Mouse (Mus musculus): ENCODE data around the gene Nagpa. TPM values are rescaled to one million over a fixed set of nuclear protein-coding genes. Genes with fewer than 3 reads are reported as not detected.

Gene Nagpa
- total and polyA plus RNA-seq, 3 experiments = 34.0 to 60.5 TPM; not detected in 1

GRCm38 (mm10) chr16:5222140-5222539 is 18.3 kb upstream of the Nagpa start, which contains the start of gene AU021092:
TSS of gene AU021092 (minus strand) at chr16:5222299.
- TF ChIP-seq MYC (IDR thresholded peaks at IDR 0.05; ENCODE audit: low read depth, low read length) (no peak), MAZ (IDR thresholded peaks at IDR 0.05; ENCODE audit: low read depth, low read length) (no peak), CHD1 (IDR thresholded peaks at IDR 0.05; ENCODE audit: low read depth, low read length) (no peak), NRF1 (IDR thresholded peaks at IDR 0.05; ENCODE audit: insufficient read depth, low read depth, low read length, poor library complexity, severe bottlenecking) (no peak), MYB (IDR thresholded peaks at IDR 0.05; ENCODE audit: low read depth, low read length) (no peak), GATA1 (IDR thresholded peaks at IDR 0.05; ENCODE audit: low read depth, low read length) (no peak)
- Histone ChIP-seq H3K9ac (ENCODE audit: control insufficient read depth, low read depth, low read length, poor library complexity, severe bottlenecking) (no peak within 1 kb of the TSS), H3K27ac (ENCODE audit: control insufficient read depth, low read depth, low read length) (no peak within 1 kb of the TSS), H3K4me1 (ENCODE audit: control insufficient read depth in 1 of 2, insufficient read depth in 2 of 2, low read length in 2 of 2) (no peaks in the 10 kb centered on the region), H3K9me3 (replicated peaks; ENCODE audit: insufficient read depth, low read length) (no peaks in the 10 kb centered on the region), H3K4me3 (ENCODE audit: control insufficient read depth in 1 of 2, insufficient read depth in 1 of 2, low read depth in 2 of 2, low read length in 2 of 2) (no peak within 1 kb of the TSS), H3K36me3 (ENCODE audit: control insufficient read depth in 1 of 2, insufficient read depth in 2 of 2, low read length in 2 of 2) (no peaks in the 10 kb centered on the region), H3K79me2 (ENCODE audit: control insufficient read depth, insufficient read depth, low read length, poor library complexity) (no peaks in the 10 kb centered on the region), H3K27me3 (ENCODE audit: control insufficient read depth in 1 of 2, insufficient read depth in 2 of 2, low read length in 2 of 2) (peaks cover 4% of the 10 kb centered on the region in 2 experiments; a peak in 2 of 4 replicates)
- no peak for DNase-seq (ENCODE audit: low read depth, low spot score)

GRCm38 (mm10) chr16:5221403-5221802 is 17.6 kb upstream of the Nagpa start:
- Histone ChIP-seq H3K9ac (ENCODE audit: control insufficient read depth, low read depth, low read length, poor library complexity, severe bottlenecking) (no peak overlapping the region), H3K36me3 (ENCODE audit: control insufficient read depth in 1 of 2, insufficient read depth in 2 of 2, low read length in 2 of 2) (no peaks in the 10 kb centered on the region), H3K79me2 (ENCODE audit: control insufficient read depth, insufficient read depth, low read length, poor library complexity) (no peaks in the 10 kb centered on the region), H3K4me1 (ENCODE audit: control insufficient read depth in 1 of 2, insufficient read depth in 2 of 2, low read length in 2 of 2) (no peaks in the 10 kb centered on the region), H3K27ac (ENCODE audit: control insufficient read depth, low read depth, low read length) (no peak overlapping the region), H3K27me3 (ENCODE audit: control insufficient read depth in 1 of 2, insufficient read depth in 2 of 2, low read length in 2 of 2) (peaks cover 4% of the 10 kb centered on the region in 2 experiments; a peak in 2 of 4 replicates), H3K9me3 (replicated peaks; ENCODE audit: insufficient read depth, low read length) (no peaks in the 10 kb centered on the region), H3K4me3 (ENCODE audit: control insufficient read depth in 1 of 2, insufficient read depth in 1 of 2, low read depth in 2 of 2, low read length in 2 of 2) (no peak overlapping the region)
- TF ChIP-seq CHD2 (IDR thresholded peaks at IDR 0.05; ENCODE audit: low read length) (no peak), UBTF (IDR thresholded peaks at IDR 0.05; ENCODE audit: borderline replicate concordance, insufficient read depth, low read depth, low read length) (no peak), USF1 (IDR thresholded peaks at IDR 0.05; ENCODE audit: low read depth, low read length) (no peak), E2F4 (IDR thresholded peaks at IDR 0.05; ENCODE audit: borderline replicate concordance, low read depth, low read length) (no peak), HCFC1 (IDR thresholded peaks at IDR 0.05; ENCODE audit: low read depth, low read length) (no peak), GABPA (IDR thresholded peaks at IDR 0.05; ENCODE audit: low read depth, low read length) (no peak), RAD21 (IDR thresholded peaks at IDR 0.05; ENCODE audit: low read depth, low read length) (no peak), JUND (IDR thresholded peaks at IDR 0.05; ENCODE audit: low read depth, low read length) (no peak), RCOR1 (IDR thresholded peaks at IDR 0.05; ENCODE audit: low read depth, low read length) (no peak), SIN3A (IDR thresholded peaks at IDR 0.05; ENCODE audit: low read length) (no peak), ZNF384 (IDR thresholded peaks at IDR 0.05; ENCODE audit: low read depth, low read length) (no peak), MAZ (IDR thresholded peaks at IDR 0.05; ENCODE audit: low read depth, low read length) (no peak), CTCF (IDR thresholded peaks at IDR 0.05 in 2 of 3, conservative IDR thresholded peaks at IDR 0.05 in 1 of 3; ENCODE audit: control insufficient read depth in 1 of 3, insufficient read depth in 1 of 3, low read depth in 2 of 3, low read length in 3 of 3, poor library complexity in 1 of 3, severe bottlenecking in 1 of 3) (no peak), MEF2A (IDR thresholded peaks at IDR 0.05; ENCODE audit: extremely low read depth, insufficient replicate concordance, low read depth, low read length, poor library complexity, severe bottlenecking) (no peak), GATA1 (IDR thresholded peaks at IDR 0.05; ENCODE audit: low read depth, low read length) (no peak), CHD1 (IDR thresholded peaks at IDR 0.05; ENCODE audit: low read depth, low read length) (no peak), ZKSCAN1 (IDR thresholded peaks at IDR 0.05; ENCODE audit: low read depth, low read length) (no peak)
- no peak for DNase-seq (ENCODE audit: low read depth, low spot score)
